Mouse (Mus musculus): Measurements from ENCODE around the gene Svopl. TPM values are rescaled to one million over a fixed set of nuclear protein-coding genes. Genes with fewer than 3 reads are reported as not detected.

The Svopl gene
- total RNA-seq, 2 experiments from 2014 or later = 0.10 TPM; not detected in 1

- intact Hi-C loops (cut with DNase I) = no loop called here
- no peak for DNase-seq
Observed at GRCm38 (mm10) chr6:38032801-38033566, 13.8 kb downstream of the Svopl start.

DNA sequence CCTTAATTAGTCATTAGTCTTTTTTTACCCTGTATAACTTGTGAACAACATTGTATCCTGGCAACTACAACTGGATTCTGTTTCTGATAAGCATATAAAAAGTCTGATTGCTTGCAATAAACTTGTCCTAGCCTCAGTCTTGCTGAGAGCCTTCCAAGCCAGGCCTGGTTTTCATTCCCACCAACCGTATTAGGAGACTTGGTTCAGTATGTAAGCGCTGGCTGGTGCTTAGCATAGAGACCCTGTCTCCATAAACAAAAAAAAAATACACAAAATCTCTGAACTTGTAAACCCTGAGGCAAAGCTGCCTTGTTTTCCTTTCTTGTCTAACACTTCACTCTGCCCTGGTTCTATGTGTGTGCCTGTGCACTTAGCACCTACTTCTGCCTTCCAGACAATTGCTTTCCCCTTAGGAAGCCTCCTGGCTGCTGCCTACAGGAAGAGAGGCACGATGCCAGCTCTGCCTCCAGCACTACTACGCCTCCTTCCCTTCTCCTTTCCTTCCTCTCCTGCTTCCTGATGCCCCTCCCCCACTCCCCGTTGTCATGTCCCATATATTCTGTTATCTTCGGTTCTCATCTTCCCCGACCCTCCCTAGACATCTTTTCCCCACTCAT, 14.8 kb downstream of the Svopl start:
- no peak for DNase-seq
- intact Hi-C loops (cut with DNase I) = no loop called here

- intact Hi-C loops (cut with DNase I) = no loop called here
- DNase-seq = no peak
Observed at GRCm38 (mm10) chr6:38028205-38028604, 18.6 kb downstream of the Svopl start.

DNA sequence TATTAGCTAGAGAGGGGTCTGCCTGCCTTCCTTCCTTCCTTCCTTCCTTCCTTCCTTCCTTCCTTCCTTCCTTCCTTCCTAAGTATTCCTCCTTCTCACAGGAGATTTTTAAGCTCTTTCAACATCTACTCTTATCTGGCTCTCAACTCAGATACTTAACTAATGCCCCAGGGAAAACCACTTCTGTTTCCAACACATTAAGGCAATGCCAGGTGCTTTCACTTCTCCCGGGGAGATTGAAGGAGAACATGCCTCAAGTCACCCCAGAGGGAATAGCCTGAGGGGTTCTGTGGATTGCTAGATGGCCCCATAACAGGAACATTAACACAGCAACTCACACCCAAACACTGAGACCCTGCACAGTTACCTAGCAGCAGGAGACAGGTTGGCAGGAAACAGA, 19.0 kb downstream of the Svopl start:
- intact Hi-C loops (cut with DNase I) = no loop called here
- no peak for DNase-seq

DNA sequence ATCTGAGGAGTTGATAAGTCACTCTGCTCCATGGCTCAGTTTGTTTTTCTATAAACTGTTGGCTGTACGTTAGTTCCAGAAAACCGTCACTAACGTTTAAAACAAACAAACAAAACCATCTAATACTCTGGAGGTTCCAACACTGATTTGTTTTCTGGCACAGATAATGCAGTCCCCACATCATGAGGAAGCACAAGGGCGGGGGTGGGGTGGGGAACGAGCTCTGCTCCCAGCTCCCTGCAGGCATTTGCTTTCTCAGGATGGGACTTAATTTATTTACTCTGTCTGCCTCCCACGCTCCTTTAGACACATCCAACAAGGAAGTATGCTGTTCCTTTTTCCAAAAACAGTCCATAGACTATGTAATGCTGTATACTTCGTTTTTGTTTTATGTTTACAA, 23.5 kb downstream of the Svopl start:
- DNase-seq = no peak
- intact Hi-C loops (cut with DNase I) = no loop called here

DNA sequence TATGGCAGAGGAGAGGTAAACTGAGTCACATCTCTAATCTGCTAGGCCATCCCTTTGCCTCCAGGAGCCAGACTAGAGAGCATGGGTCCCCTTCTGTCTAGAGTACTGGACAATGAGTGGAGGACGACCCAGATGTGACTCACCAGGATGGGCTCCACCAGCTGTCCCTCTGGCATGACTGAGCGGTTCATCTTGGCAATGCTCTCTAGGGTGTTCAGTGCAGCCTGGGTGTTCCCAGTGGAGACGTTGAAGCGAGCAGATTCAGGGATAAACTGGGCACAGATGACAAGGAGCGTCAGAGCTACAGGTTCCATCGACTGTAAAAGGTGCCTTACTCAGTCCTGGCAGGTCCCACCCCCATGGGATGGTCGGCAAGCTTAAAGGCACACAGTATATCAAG, 25.4 kb downstream of the Svopl start:
- DNase-seq = no peak
- intact Hi-C loops (cut with DNase I) = no loop called here

DNA sequence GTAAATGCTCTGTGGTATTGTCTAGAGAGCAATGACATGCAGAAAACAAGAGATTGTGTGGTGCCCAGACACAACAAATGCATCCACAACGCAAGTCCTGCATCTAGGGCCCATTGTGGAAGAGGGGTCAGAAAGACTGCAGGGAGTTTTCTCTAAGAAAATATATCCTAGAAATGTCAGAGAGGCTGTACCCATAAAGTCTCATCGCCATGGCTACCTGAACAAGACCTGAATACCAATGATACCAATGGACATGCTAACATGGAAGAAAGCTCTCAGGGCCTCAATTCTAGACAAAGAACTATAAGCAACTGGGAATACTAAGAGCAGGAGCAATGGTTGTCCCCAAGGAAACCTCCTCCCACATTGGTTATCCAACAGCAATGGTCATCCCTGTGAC, 34.0 kb downstream of the Svopl start:
- no peak for DNase-seq
- intact Hi-C loops (cut with DNase I) = no loop called here

DNA sequence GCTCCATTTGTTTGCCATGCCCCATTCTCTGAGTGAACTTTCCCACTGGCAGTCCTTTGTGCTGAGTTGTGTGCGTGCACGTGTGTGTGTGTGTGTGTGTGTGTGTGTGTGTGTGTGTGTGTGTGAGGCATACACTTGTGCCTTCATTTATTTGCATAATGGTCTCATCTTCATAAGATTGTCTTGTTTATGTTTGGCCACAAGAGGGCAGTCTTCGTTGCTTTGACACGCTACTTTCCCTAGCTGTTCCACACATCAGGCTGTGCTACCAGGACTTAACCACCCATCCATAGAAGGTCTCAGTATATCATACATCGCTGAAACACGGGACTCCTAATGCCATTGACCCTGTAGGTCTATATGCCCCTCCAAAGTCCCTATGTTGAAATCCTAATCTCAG, 39.3 kb downstream of the Svopl start:
- DNase-seq = peak in 1 of 2 experiments; percentile 22
- intact Hi-C loops (cut with DNase I) = no loop called here

DNA sequence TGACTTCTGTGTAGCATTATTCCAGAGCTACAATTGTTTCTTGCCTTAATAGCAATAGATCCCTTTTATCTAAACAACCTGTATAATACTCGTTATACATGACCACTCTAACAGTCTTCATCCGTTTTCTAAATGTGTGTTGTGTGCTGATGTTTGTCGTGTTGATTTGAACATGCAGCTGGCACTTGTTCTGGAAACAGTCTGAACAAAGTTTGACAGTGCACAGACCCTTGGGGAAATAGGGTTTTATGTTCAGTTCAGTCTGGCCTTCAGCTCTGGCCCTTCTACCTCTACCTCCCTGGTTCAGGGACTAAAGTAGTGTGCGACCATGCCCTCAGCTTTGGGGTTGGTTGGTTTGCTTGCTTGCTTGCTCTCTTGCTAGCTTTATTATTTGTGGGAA, 79.4 kb downstream of the Svopl start:
- DNase-seq = no peak
- intact Hi-C loops (cut with DNase I) = no loop called here

- intact Hi-C loops (cut with DNase I) = no loop called here
- DNase-seq = no peak
Observed at GRCm38 (mm10) chr6:37951306-37951705, 95.5 kb downstream of the Svopl start.

- intact Hi-C loops (cut with DNase I) = no loop called here
Observed at GRCm38 (mm10) chr6:37936498-37936897, 110.3 kb downstream of the Svopl start.

More at GRCm38 (mm10) chr6:37936498-37936897, 110.3 kb downstream of the Svopl start:
- DNase-seq = no peak

Other genes starting within 250 kb of the Svopl start
- gene Trim24, start 176.2 kb downstream of the Svopl start, total RNA-seq (2021) = 10 to 100 TPM; 34.3 TPM
- not detected for gene Tmem213, start 62.3 kb upstream of the Svopl start, total RNA-seq (2021)
- gene Atp6v0a4, start 77.6 kb upstream of the Svopl start, total RNA-seq (2021) = under 1 TPM; 0.39 to 0.61 TPM
- under 1 TPM; 0.38 to 0.39 TPM for gene D630045J12Rik, start 207.0 kb upstream of the Svopl start, total RNA-seq (2021)

Data from gastrocnemius, postnatal 36 days (tissue).